Mouse (Mus musculus) heart, postnatal 0 days (tissue): ENCODE data around the gene Avpr1b.

ENCODE experiments used
- CTCF ChIP-seq: IDR thresholded peaks from 2 replicates; pipeline ENCODE4 v1.5.1; 2016; ENCODE audit warnings: antibody characterized with exemption, control low read depth, low read depth
- EP300 ChIP-seq: IDR thresholded peaks from 2 replicates; pipeline ENCODE4 v1.6.1; 2016; ENCODE audit warnings: antibody characterized with exemption, low read depth

DNA sequence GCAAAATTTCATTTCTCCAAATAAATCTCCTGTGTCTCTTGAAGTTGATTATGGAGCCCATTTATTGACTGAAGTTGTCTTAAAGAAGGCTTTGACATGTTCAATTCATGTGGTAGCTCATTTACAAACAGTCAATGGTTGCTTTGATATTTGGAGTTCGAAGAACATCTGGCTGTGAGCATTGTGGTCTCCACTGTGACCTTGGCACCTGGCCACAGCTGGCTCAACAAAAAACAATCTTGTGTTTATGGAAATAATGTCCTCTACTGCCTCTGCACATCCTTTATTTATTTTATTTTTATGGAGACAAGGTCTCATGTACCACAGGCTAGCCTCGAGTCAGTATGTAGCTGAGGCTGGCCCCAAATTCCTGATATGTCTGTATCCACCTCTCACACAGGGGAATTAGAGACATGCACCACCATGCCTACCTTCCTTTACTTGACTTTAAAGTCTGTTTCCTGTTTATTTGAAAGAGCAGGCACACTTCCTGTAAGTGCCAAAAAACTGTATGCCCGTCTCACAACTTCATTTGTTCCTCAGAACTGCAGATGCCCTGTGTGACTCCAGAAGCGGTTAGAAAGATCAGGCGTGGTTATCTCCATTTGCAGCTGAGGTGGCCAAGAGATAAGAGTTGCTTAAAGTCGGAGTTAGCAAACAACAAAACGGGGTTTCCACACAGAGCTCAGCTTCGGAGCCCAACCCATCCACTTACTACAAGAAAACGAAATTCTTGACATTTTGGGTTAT lies 38.9 kb downstream of the Avpr1b start, which contains the start of gene Ctse:
- TF ChIP-seq CTCF (no peak), EP300 (no peak)
